Mouse (Mus musculus) adrenal gland, postnatal 36 days (tissue): Measurements from ENCODE around the gene Polr3a. TPM values are rescaled to one million over a fixed set of nuclear protein-coding genes. Genes with fewer than 3 reads are reported as not detected.
"Not testable (repeated sequence)": the region's sequence is repeated elsewhere in the genome, so short reads cannot be mapped to it uniquely, and the experiment has no call there.

Experiments
- DNase-seq, 2 experiments: peaks; one replicate each; pipeline ENCODE4 v3.0.0; 2021; ENCODE audit warnings: mixed read lengths in 1 of 2
- total RNA-seq, 2 experiments: library from RNA; stranded (reverse); gene quantifications; 2 replicates each; pipeline ENCODE4 v1.2.3; 2021

Polr3a gene
- total RNA-seq, 2 experiments from 2014 or later: 19.0 to 19.6 TPM

DNA sequence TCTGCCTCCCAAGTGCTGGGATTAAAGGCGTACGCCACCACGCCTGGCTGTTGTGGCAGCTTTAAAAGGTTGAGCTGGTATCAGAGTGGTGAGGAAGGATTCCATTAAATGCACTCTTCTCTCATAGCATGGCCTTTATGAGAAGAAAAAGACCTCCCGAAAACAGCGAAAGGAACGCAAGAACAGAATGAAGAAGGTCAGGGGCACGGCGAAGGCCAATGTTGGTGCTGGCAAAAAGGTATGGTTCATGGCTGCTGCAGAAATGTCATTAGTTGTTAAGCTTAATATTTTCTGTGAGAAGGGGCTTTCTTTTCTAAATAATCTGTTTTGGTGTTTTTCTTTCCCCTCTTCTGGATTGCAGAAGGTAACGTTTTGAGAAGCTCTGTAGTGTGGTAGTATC is 6.4 kb upstream of the Polr3a start:
- DNase-seq: peak; percentile 29 to 57

DNA sequence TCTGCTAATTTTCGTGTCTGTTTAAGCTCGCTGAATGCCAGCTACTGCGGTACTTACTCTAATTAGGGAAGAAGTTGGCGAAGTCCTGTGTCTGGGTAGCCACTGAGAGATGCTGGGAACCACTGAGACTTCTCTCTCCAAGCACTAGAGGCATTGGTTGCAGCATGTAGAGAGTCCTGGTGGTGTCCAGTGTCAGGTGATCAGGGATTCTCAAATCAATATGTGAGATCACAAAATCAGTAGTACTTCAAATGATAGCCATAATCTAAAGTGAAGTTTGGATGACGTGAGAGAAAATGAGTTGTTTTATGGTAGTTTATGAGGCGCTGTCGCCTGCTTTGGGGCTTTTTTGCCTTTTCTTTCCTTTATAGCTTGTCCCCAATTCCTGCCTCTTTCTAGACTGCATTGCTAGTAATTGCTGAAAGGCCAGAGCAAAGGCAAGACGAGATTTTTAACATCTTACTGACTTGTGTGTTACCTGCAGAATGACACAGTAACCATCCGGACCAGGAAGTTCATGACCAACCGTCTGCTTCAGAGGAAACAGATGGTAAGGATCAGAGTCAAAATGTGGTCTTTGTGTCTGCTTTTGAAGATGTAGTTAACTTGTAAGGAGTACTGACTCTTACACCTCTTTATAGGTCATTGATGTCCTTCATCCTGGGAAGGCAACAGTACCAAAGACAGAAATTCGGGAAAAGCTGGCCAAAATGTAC is 4.6 kb upstream of the Polr3a start:
- no peak for DNase-seq

DNA sequence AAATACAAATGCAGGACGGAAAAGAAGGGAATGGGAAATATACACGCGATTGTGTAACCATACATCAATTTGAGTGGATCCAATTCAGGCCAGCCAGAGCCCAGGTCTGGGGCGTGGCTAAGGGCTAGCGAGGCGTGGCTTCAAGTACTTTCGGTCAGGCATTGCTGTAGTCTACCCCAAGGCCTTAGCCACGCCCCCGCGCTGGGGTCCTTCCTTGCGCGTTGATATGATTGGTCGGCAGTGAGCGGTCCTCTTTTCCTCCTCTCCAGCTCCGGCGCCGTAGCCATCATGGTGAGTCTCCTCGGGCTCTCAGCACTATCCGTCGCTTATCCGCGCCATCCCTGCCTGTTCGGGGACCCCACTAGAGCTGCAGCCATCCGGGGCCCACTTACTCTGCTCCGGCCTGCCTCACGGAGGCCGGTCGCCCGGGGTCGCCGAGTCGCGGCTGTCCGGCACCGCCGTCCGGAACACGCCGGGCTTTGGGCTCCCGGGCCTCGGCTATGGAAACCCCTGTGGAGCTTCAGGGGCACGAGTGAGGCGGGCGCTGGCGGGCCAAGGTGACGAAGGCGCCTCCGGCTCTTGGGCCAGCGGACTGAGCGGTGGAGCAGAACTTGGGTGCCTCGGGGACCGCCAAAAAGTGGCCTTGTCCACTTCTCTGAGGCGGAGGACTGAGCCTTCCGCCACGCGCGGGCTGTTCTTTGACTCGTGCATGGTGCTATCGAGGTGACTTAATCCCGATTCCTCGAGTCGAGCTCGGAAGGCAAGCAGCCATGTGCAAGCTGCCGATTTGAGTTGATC is 3.8 kb upstream of the Polr3a start:
- peak; percentile 96 to 97 for DNase-seq

DNA sequence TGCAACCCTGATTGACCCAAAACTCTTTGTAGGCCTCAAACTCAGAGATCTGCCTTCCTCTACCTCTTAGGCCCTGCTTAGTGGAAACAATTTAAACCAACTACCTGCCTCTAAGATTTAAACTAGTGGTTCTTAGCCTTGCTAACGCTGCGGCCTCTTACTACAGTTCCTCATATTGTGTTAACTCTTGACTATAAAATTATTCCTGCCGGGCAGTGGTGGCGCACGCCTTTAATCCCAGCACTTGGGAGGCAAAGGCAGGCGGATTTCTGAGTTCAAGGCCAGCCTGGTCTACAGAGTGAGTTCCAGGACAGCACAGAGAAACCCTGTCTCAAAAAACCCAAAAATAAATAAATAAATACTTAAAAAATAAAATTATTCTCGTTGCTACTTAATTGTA is 2.9 kb upstream of the Polr3a start:
- DNase-seq: not testable (repeated sequence)

DNA sequence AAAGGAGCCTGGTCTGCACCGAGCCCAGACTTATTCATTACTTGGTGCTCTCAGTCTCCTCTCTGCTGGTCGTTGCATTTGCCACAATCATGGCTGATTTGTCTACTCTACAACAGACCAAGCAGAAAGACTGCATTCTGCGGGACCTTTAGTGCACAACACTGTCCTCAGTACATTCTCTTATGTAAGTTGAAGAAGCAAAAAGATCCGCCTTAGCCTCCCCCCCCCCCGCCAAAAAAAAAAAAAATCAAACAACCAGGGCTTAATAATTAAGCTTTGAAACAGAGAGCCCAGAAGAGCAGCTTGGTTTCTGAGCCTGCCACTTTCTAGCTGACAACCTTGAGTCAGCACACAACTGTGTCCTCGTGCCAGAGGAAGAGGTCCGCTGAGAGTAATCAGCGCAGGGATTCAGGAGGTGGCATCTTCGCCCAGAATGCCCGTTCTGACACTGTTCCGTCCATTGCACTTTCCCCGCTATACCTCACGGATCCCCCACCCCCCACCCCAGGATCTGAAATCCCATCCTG is 554 bp downstream of the Polr3a start:
- peak in 1 of 2 experiments; percentile 22 for DNase-seq

DNA sequence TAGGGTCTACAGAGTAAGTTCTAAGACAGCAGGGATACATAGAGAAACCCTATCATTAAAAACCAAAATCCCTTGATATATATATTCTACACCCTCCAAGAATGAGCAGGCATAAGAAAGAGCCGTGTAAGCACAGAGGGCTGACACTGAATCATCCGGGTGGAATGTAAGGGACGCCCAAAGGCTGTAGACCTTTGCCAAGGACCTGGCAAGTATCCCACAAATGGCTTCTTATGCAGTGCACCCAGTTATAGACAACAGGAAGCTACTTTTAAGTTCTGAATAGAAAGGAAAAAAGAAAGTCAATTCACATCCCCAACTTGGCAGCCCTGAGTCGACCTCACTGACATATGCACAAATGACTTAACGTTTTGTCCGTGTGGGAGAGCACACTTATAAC is 18.1 kb downstream of the Polr3a start:
- peak; percentile 13 to 20 for DNase-seq

DNA sequence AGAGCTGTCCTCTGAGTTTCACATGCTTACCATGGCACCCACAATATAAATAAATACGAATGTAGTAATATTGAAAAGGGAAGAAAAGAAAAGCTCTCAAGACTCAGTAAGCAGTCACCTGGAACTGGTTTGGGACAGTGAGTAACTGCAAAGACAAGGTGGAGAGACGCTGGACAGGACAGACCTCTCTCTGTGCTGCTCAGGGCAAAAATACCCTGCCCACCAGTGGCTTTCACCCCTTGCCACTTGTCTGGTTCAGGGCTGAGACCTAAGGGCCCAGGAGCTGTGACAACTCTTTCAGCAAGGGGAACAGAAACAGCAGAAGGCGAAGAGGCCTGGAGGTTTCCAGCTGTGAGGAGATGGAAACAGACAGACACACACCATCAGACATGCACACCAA is 28.7 kb downstream of the Polr3a start:
- no peak for DNase-seq

DNA sequence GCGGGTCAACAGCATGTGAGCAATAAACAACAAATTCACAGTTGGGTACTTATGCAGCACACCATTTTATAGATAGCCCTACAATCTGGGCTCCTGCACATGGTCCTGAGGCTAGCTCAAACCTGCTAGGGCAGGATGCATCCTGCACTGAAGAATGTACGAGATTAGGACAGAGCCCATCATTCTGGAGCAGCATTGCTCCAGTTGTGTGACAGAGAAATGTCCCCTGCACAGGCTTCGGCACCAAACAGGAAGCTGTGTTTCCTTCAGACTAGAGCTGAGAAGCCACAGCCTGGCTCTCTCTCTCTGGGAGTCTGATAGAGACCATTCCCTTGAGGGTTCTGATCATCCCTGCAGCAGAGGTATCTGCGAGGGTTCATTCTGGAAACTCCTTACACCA is 43.3 kb downstream of the Polr3a start:
- not testable (repeated sequence) for DNase-seq

Other genes with a start within 250 kb of the Polr3a start
- gene Dlg5, start 241.1 kb downstream of the Polr3a start, total RNA-seq: 10 to 100 TPM; 41.3 to 51.0 TPM
- gene E330034G19Rik, start 193.8 kb downstream of the Polr3a start, total RNA-seq: not detected
- gene Rps24, start 67 bp upstream of the Polr3a start, total RNA-seq: 1,000 to 10,000 TPM; 1,576 to 1,729 TPM